Mouse (Mus musculus): ENCODE data around the gene Gjc1. TPM values are rescaled to one million over a fixed set of nuclear protein-coding genes. Genes with fewer than 3 reads are reported as not detected.

The Gjc1 gene
- polyA plus RNA-seq, 1 experiment from 2014 or later: 81.1 TPM

DNA sequence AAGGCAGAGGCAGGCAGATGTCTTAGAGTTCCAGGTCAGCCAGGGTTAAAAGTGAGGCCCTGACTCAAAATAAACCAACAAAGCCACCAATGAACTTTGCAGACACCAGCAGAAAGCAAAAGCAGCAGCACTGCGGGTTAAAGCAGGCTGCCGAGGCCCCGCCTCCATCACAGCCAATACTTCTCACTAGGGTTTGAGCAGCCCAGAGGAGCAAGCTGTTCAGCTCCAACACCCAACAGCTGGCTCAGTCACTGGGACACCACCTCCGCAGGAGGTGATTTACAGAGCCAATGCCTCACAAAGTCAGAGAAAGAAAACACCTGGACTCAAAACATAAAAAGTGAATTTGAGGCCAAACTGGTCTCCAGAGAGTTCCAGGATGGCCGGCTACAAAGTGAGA lies 16.0 kb downstream of the Gjc1 start:
- DNase-seq (ENCODE audit: low spot score): no peak
- no peak overlapping the region for H3K27ac ChIP-seq
- H3K36me3 ChIP-seq: peaks cover 72% of the 10 kb centered on the region
- H3K9me3 ChIP-seq: no peaks in the 10 kb centered on the region
- 85% methylated on average over 5 of the region's 5 CpGs for WGBS
- H3K4me3 ChIP-seq: no peak overlapping the region
- H3K27me3 ChIP-seq (ENCODE audit: insufficient read depth, poor library complexity, severe bottlenecking): no peaks in the 10 kb centered on the region
- H3K4me1 ChIP-seq: peaks cover 12% of the 10 kb centered on the region; the same call in 1 of the 2 replicates

DNA sequence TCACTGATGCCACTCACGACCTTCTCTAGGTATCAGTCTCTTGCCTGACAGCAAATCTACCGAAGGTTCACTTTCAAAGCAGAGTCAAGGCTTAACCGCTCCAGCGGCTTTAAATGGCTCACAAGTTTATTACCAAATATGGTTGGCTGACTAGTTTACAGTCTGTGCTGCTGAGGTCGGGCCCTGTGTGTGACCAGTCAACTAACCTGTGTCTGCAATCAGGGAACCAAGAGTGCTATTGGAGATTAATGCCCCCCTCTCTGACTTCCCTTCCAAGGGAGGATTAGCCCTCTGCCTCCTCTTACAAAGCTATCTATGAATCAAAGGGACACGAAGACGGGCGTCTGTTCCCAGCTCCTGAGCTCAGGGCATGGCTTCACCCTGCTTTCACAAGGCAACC lies 25.3 kb downstream of the Gjc1 start:
- Histone ChIP-seq H3K27ac (peak overlapping the region; percentile 84), H3K36me3 (peaks cover 29% of the 10 kb centered on the region), H3K27me3 (ENCODE audit: insufficient read depth, poor library complexity, severe bottlenecking) (no peaks in the 10 kb centered on the region), H3K4me3 (no peak overlapping the region), H3K4me1 (peaks cover 37% of the 10 kb centered on the region), H3K9me3 (no peaks in the 10 kb centered on the region)
- 34% methylated on average over 8 of the region's 8 CpGs for WGBS
- DNase-seq (ENCODE audit: low spot score): no peak

DNA sequence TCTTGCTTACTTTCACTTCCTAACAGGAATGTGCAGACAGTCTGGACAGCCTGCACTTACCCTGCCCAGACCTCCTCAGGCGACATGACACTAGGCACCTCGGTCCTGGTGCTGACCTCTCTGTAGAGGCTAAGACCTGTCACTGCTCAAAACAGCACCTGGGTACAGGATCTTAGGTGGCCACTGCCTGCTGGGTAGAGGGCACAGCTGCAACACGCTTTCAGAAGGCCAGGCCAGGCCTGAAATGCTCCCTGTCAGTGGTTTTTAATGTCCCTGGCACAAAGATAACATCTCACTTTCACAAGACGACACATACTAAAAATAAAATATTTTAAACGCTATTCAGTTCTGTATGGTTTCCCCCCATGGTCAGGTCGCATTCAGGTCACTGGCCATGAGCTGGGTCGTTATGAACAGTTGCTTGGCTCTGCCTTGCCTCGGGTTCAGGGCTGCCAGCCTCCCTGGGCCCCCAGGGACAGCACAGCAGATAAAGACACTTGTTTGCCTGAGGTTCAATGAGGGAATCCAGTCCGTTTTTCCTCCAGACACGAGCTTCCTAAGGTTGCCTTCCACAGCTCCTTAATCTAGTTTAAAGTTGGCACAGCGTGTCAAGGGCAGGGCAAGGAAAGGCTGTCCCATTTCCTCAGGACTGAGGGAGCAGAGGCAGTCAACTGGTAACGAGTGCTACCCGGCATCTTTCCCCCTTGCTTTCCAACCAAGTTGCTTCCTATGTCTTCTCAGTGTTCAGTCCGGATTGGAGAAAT lies 27.6 kb downstream of the Gjc1 start:
- Histone ChIP-seq H3K4me1 (peaks cover 44% of the 10 kb centered on the region), H3K36me3 (0 out of 2 replicates have a peak, but pooled peaks cover 9% of the 10 kb centered on the region), H3K27me3 (ENCODE audit: insufficient read depth, poor library complexity, severe bottlenecking) (no peaks in the 10 kb centered on the region), H3K4me3 (no peak overlapping the region), H3K27ac (peak overlapping the region; percentile 84), H3K9me3 (no peaks in the 10 kb centered on the region)
- 38% methylated on average over 14 of the region's 14 CpGs for WGBS
- DNase-seq (ENCODE audit: low spot score): no peak

DNA sequence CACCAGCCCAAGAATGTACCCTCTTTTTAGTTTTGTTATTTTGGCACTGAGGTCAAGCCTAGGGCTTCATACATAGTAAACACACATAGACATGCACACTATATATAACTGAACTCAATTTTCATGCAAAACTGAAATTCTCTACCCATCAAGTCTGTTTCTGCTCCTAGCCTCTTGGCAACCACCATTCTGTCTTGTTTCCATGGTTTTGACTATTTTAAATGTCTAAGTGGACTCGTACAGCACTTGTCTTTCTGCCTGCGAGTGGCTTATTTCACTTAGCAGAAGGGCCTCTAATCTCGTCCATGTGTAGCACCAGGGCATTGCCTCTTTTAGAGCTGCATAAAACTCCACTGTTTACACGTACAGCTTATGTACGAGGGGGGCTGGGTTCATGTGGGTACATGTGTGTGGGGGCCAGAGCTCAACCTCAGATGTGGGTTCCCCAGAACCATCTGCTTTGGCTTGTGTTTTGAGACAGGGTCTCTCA lies 31.8 kb downstream of the Gjc1 start:
- Histone ChIP-seq H3K27ac (peak overlapping the region; percentile 70; the same call in 1 of the 2 replicates), H3K4me1 (peaks cover 53% of the 10 kb centered on the region), H3K36me3 (no peaks in the 10 kb centered on the region), H3K9me3 (no peaks in the 10 kb centered on the region), H3K27me3 (ENCODE audit: insufficient read depth, poor library complexity, severe bottlenecking) (no peaks in the 10 kb centered on the region), H3K4me3 (no peak overlapping the region)
- no peak for DNase-seq (ENCODE audit: low spot score)
- 55% methylated on average over 5 of the region's 5 CpGs for WGBS

DNA sequence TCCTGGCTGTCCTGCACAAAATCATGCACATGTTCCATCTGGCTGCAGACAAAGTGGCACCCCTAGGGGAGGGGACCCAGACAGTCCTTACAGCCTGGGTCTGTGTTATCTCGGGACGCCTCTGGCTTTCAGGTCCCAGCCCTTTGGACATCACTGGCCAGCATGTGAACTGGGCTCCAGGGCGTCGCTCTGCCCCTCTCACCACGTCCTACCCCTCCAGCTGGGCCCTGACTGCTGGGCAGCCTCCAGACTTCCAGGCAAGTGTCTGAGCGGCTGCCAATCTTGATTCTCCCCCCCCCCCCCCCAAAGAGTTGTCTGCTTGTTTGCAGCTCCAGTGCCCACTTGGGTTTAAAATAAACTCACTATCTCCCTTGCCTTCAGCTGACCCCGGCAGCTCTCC lies 36.1 kb downstream of the Gjc1 start:
- H3K27me3 ChIP-seq (ENCODE audit: insufficient read depth, poor library complexity, severe bottlenecking): no peaks in the 10 kb centered on the region
- no peaks in the 10 kb centered on the region for H3K9me3 ChIP-seq
- peak overlapping the region; percentile 80 for H3K27ac ChIP-seq
- peak overlapping the region; percentile 19; the same call in 1 of the 2 replicates for H3K4me3 ChIP-seq
- WGBS: 28% methylated on average over 7 of the region's 7 CpGs
- no peaks in the 10 kb centered on the region for H3K36me3 ChIP-seq
- peaks cover 72% of the 10 kb centered on the region for H3K4me1 ChIP-seq
- DNase-seq (ENCODE audit: low spot score): no peak

DNA sequence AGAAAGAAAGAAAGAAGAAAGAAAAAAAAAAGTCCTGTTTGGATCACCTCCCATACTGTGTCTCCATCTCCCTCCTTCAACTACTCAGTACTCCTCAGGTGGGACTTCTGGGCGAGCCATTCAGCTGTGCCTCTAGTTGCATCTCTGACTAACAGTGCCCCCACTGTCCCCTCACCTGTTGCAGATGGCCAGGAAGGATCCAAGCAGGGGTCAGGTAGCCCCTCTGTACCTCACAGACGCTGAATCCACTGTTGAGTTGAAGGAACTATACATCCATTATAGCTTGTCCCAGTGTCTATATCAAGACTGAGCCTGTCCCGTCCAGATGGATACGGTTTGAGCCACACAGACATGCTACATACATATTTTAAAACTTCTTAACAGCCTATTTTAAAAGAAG lies 38.0 kb downstream of the Gjc1 start:
- WGBS: 88% methylated on average over 4 of the region's 4 CpGs
- H3K4me1 ChIP-seq: peaks cover 79% of the 10 kb centered on the region
- no peak for DNase-seq (ENCODE audit: low spot score)
- H3K4me3 ChIP-seq: no peak overlapping the region
- 0 out of 2 replicates have a peak overlapping the region, but pooled peaks have one; percentile 29 for H3K27ac ChIP-seq
- no peaks in the 10 kb centered on the region for H3K9me3 ChIP-seq
- H3K36me3 ChIP-seq: peaks cover 12% of the 10 kb centered on the region
- no peaks in the 10 kb centered on the region for H3K27me3 ChIP-seq (ENCODE audit: insufficient read depth, poor library complexity, severe bottlenecking)

DNA sequence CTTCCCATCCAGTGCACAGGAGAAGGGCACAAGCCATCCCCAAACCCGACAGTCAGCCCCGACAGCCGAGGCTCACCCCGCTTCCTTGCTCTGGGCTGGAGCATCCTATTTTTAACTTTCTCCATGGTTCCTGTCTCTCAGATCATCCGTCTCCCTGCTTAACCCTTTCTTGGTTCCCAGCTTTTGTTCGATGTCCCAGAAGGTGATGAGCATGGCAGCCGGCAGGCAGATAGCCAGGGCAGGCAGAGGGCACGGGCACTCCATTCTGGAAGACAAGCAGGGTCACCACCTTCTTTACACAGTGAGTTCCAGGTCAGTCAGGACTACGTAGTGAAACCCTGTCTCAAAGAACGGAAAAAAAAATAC lies 38.5 kb downstream of the Gjc1 start:
- peaks cover 5% of the 10 kb centered on the region; the same call in 1 of the 2 replicates for H3K27me3 ChIP-seq (ENCODE audit: insufficient read depth, poor library complexity, severe bottlenecking)
- H3K27ac ChIP-seq: peak overlapping the region; percentile 85
- H3K36me3 ChIP-seq: peaks cover 17% of the 10 kb centered on the region
- no peaks in the 10 kb centered on the region for H3K9me3 ChIP-seq
- no peak for DNase-seq (ENCODE audit: low spot score)
- peak overlapping the region; percentile 38 for H3K4me3 ChIP-seq
- peaks cover 79% of the 10 kb centered on the region for H3K4me1 ChIP-seq
- 41% methylated on average over 10 of the region's 10 CpGs for WGBS

DNA sequence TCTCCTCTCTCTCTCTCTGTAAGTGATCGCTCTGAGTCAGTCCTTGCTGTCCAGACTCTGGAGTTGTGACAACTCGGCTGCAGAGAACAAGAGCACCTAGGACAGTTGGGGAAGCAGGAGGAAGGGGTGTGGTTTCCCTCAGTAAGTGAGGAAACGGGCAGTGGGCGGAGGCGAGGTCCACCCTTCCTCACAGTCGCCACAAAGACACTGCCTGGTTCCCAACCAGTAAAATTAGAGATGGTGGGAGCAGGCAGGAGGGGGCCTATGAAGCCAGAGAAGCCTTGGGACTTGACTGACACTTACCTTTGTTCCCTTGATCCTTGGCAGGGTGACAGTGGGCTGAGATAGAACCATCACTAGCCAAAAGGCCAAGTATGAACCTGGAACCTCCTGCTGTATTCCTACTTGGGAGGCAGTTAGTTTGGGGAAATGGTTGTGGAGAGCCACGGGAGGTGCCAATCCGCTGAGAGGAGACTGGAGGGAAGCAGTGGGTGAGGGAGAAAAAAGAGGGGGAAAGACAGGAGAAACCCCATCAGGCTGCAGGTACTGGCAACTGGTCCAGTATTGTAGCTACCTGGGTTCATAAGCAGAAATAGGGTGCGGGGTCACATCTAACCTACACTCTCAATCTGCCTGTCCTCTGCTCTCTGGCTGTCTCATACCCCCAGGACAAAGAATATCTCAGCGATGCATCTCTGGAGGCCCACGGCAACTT lies 39.1 kb downstream of the Gjc1 start:
- H3K4me1 ChIP-seq: peaks cover 79% of the 10 kb centered on the region
- H3K4me3 ChIP-seq: peak overlapping the region; percentile 38
- whole genome bisulfite sequencing: 29% methylated on average over 11 of the region's 11 CpGs
- peak overlapping the region; percentile 85 for H3K27ac ChIP-seq
- peaks cover 11% of the 10 kb centered on the region; the same call in 1 of the 2 replicates for H3K27me3 ChIP-seq (ENCODE audit: insufficient read depth, poor library complexity, severe bottlenecking)
- H3K9me3 ChIP-seq: no peaks in the 10 kb centered on the region
- H3K36me3 ChIP-seq: peaks cover 19% of the 10 kb centered on the region
- no peak for DNase-seq (ENCODE audit: low spot score)

DNA sequence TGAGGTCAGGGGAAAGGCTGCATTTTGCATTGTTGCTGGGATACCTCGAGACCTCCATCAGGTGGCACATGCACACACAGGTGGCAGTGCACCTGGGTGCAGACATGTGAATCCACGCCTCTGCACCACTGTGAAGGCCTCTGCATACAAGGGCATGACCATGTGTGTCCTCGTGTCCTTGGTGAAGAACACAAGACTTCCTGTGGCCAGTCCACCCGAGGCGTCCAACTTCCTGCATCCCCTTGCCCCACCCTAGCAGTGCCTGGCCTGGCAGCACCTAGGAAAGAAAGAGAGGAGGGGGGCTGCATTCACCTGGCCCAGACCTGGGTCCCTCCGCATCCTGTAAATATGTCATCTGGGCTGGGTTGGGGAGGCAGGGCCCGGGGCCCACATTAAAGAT lies 39.7 kb downstream of the Gjc1 start:
- H3K4me3 ChIP-seq: no peak overlapping the region
- peaks cover 19% of the 10 kb centered on the region for H3K36me3 ChIP-seq
- peaks cover 13% of the 10 kb centered on the region; the same call in 1 of the 2 replicates for H3K27me3 ChIP-seq (ENCODE audit: insufficient read depth, poor library complexity, severe bottlenecking)
- WGBS: 69% methylated on average over 7 of the region's 7 CpGs
- H3K27ac ChIP-seq: peak overlapping the region; percentile 85
- H3K4me1 ChIP-seq: peaks cover 80% of the 10 kb centered on the region
- DNase-seq (ENCODE audit: low spot score): no peak
- no peaks in the 10 kb centered on the region for H3K9me3 ChIP-seq

DNA sequence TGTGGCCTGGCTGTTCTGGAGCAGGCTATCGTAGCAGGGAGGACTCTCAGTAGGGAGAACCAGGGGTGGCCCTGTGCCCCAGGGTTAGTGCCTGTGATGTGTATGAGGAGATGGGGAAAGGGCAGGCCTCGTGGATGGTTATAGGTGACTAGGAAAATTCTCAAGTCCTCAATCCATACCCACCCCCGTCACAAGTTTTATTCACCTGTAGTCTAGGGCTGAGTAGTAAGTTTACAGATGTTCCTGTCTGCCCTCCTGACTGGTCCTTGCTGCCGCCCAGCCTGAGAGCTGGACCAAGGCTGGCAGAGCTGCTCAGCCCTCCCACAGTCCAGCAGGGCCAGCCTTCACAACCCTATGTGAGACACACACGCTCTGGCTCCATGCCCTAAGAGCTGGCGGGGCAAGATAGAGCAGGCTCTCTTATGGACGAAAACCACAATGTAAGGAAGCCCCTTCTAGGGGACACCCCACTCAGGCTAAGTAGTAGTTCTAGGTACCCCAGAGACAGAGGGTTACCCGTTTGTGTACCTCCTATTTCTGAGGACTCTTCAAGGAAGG lies 40.3 kb downstream of the Gjc1 start:
- WGBS: 79% methylated on average over 8 of the region's 8 CpGs
- Histone ChIP-seq H3K4me1 (peaks cover 80% of the 10 kb centered on the region), H3K9me3 (no peaks in the 10 kb centered on the region), H3K36me3 (peaks cover 19% of the 10 kb centered on the region), H3K27me3 (ENCODE audit: insufficient read depth, poor library complexity, severe bottlenecking) (peaks cover 13% of the 10 kb centered on the region; the same call in 1 of the 2 replicates), H3K4me3 (no peak overlapping the region), H3K27ac (peak overlapping the region; percentile 85)
- DNase-seq (ENCODE audit: low spot score): no peak

DNA sequence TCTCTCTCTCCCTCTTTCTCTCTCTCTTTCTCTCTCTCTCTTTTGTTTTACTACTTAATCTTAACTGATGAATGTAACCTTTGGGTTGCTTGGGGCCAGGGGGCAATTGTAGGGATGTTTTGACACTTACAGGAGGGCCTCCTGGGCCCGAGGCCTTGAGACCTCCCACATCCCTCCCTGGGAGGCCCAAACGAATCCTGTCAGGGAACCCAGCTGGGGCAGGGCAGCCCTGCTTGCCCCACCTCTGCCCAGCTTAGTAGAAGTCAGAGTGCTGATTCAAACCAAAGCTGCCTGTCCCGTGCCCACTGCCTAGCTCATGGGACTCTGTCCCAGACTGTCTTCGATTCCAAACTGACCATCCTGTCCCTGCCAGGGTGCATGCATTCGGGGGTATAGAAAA lies 40.9 kb downstream of the Gjc1 start:
- no peaks in the 10 kb centered on the region for H3K9me3 ChIP-seq
- H3K27me3 ChIP-seq (ENCODE audit: insufficient read depth, poor library complexity, severe bottlenecking): peaks cover 14% of the 10 kb centered on the region; the same call in 1 of the 2 replicates
- H3K4me3 ChIP-seq: 0 out of 2 replicates have a peak overlapping the region, but pooled peaks have one; percentile 2
- H3K4me1 ChIP-seq: peaks cover 78% of the 10 kb centered on the region
- H3K27ac ChIP-seq: peak overlapping the region; percentile 85
- 45% methylated on average over 5 of the region's 5 CpGs for WGBS
- peaks cover 19% of the 10 kb centered on the region for H3K36me3 ChIP-seq
- no peak for DNase-seq (ENCODE audit: low spot score)

DNA sequence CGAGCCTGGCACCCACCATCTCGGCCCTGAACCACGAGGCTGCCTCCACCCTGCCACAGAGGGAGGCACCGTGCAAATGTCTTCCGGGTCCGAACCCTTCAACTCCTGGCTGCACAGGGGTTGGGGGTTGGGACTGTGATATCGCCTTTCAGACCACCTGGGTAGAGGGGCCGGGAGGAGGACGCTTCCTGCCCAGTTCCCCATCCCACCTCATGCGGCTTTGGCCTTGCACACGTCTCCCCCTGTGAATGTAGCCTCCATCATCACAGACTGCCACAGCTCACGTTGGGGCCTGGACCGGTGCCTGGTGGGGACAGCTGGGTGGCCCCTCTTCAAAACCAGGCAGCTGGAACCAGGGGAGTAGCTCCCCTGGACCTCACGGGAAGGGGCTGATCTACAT lies 41.3 kb downstream of the Gjc1 start:
- Histone ChIP-seq H3K4me1 (peaks cover 78% of the 10 kb centered on the region), H3K9me3 (no peaks in the 10 kb centered on the region), H3K36me3 (peaks cover 19% of the 10 kb centered on the region), H3K27me3 (ENCODE audit: insufficient read depth, poor library complexity, severe bottlenecking) (peaks cover 18% of the 10 kb centered on the region; the same call in 1 of the 2 replicates), H3K4me3 (peak overlapping the region; percentile 47), H3K27ac (peak overlapping the region; percentile 85)
- DNase-seq (ENCODE audit: low spot score): no peak
- 25% methylated on average over 14 of the region's 14 CpGs for WGBS

DNA sequence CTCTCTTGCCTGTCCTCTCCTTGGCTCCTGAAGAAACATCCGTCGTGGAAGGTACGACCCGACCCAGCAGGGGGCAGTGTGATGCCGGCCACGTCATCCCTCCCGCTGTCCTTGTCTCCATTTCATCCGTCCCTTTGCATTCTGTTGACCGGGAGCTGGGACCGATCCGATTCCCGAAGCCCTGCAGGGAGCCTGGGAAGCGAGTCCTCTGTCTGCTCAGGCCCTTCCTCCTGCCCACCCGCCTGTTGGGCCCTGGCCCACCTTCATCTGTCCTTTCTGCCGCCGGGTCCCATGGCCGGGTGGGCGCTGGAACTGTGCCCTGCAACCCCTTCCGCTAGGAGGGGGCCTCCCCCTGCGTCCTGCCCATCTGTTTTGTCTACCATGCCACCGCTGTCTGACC lies 41.9 kb downstream of the Gjc1 start:
- Histone ChIP-seq H3K9me3 (no peaks in the 10 kb centered on the region), H3K36me3 (peaks cover 19% of the 10 kb centered on the region), H3K4me1 (peaks cover 76% of the 10 kb centered on the region), H3K27me3 (ENCODE audit: insufficient read depth, poor library complexity, severe bottlenecking) (peaks cover 24% of the 10 kb centered on the region; the same call in 1 of the 2 replicates), H3K4me3 (peak overlapping the region; percentile 47), H3K27ac (peak overlapping the region; percentile 85)
- WGBS: 31% methylated on average over 21 of the region's 21 CpGs
- peak; percentile 90 for DNase-seq (ENCODE audit: low spot score)

Measured in heart, embryonic 10.5 days (tissue).